Mouse (Mus musculus) hindbrain, embryonic 12.5 days (tissue): ENCODE measurements around the gene Siglec1. TPM values are rescaled to one million over a fixed set of nuclear protein-coding genes. Genes with fewer than 3 reads are reported as not detected.

Source experiments
- ATAC-seq: fragments of 200-750 bp; cut with Nextera tagmentation; 2 replicates; pipeline ENCODE4 v1.8.0; 2017; ENCODE audit warnings: moderate TSS enrichment; ENCODE audit not compliant: low FRiP score
- H3K27ac ChIP-seq: fragments of 300-500 bp; sonication (generic); 2 replicates; pipeline ENCODE4 v1.5.1; 2016; ENCODE audit warnings: mild to moderate bottlenecking
- H3K27me3 ChIP-seq: fragments of 300-500 bp; sonication (generic); 2 replicates; pipeline ENCODE4 v1.6.1; 2016; ENCODE audit warnings: mild to moderate bottlenecking
- H3K36me3 ChIP-seq: fragments of 300-500 bp; sonication (generic); 2 replicates; pipeline ENCODE4 v1.6.1; 2016; ENCODE audit warnings: mild to moderate bottlenecking
- H3K4me1 ChIP-seq: fragments of 300-500 bp; sonication (generic); 2 replicates; pipeline ENCODE4 v1.6.1; 2016
- H3K4me2 ChIP-seq: fragments of 300-500 bp; sonication (generic); replicated peaks from 2 replicates; pipeline ENCODE4 v1.6.1; 2016; ENCODE audit warnings: mild to moderate bottlenecking
- H3K4me3 ChIP-seq: fragments of 300-500 bp; sonication (generic); 2 replicates; pipeline ENCODE4 v1.5.1; 2016; ENCODE audit warnings: mild to moderate bottlenecking
- H3K9ac ChIP-seq: fragments of 300-500 bp; sonication (generic); 2 replicates; pipeline ENCODE4 v1.6.1; 2016; ENCODE audit warnings: mild to moderate bottlenecking, moderate library complexity
- H3K9me3 ChIP-seq: fragments of 300-500 bp; sonication (generic); replicated peaks from 2 replicates; pipeline ENCODE4 v1.6.1; 2016; ENCODE audit warnings: mild to moderate bottlenecking
- WGBS: fragments of 180-500 bp; shearing (Covaris S2); methylation state at CpG from one replicate; pipeline ENCODE4 v1.1.7; 2016; 5-methylcytosine and 5-hydroxymethylcytosine counted together
- microRNA-seq: library from miRNA; unstranded; fragments of <30 nt; microRNA quantifications from one replicate; pipeline ENCODE4, GENCODE M21; 2017
- polyA plus RNA-seq: library from polyadenylated mRNA; unstranded; fragments of >200 nt; fragmentation: Nextera tagmentation; extraction: Ambion mirVana; gene quantifications from 2 replicates; pipeline ENCODE4 v1.2.1, GENCODE M21; 2016

The Siglec1 gene
- polyA plus RNA-seq, 1 experiment from 2014 or later: 0.08 TPM

GRCm38 (mm10) chr2:131026941-131027340, 59.6 kb downstream of the Siglec1 start:
- no peak for ATAC-seq
- no peak overlapping the region for H3K27ac ChIP-seq
- 83% methylated on average over 3 of the region's 3 CpGs for WGBS
- no peak overlapping the region for H3K4me3 ChIP-seq
- no peaks in the 10 kb centered on the region for H3K9me3 ChIP-seq
- no peak overlapping the region for H3K4me2 ChIP-seq
- H3K27me3 ChIP-seq: no peaks in the 10 kb centered on the region
- H3K36me3 ChIP-seq: peaks cover 53% of the 10 kb centered on the region
- H3K4me1 ChIP-seq: no peaks in the 10 kb centered on the region
- H3K9ac ChIP-seq: no peak overlapping the region

- Histone ChIP-seq H3K27ac (no peak overlapping the region), H3K27me3 (no peaks in the 10 kb centered on the region), H3K4me2 (no peak overlapping the region), H3K9me3 (no peaks in the 10 kb centered on the region), H3K4me3 (no peak overlapping the region), H3K36me3 (peaks cover 59% of the 10 kb centered on the region), H3K4me1 (no peaks in the 10 kb centered on the region), H3K9ac (no peak overlapping the region)
- 95% methylated on average over 2 of the region's 2 CpGs for WGBS
- ATAC-seq: no peak
Observed at GRCm38 (mm10) chr2:131025230-131025629, 61.3 kb downstream of the Siglec1 start.

Small RNAs within 50 kb of the gene (microRNA-seq; reads per million reads assigned to microRNA genes)
- gene Mir6973b: not detected

Other genes with a start within 250 kb of the Siglec1 start
- 98.2 and 105 TPM in 2 replicates for gene 4930402H24Rik, start 180.4 kb downstream of the Siglec1 start, polyA plus RNA-seq
- gene Atrn, start 180.3 kb downstream of the Siglec1 start, polyA plus RNA-seq: 14.1 and 16.4 TPM in 2 replicates
- gene Gfra4, start 43.7 kb downstream of the Siglec1 start, polyA plus RNA-seq: 10.8 and 14.9 TPM in 2 replicates
- 2.3 and 4.3 TPM in 2 replicates for gene Adam33, start 23.0 kb downstream of the Siglec1 start, polyA plus RNA-seq
- gene Hspa12b, start 40.5 kb upstream of the Siglec1 start, polyA plus RNA-seq: 8.6 and 8.9 TPM in 2 replicates
- gene Gm11037, start 46.7 kb upstream of the Siglec1 start, polyA plus RNA-seq: not detected in 2 replicates
- 87.4 and 89.7 TPM in 2 replicates for gene 1700037H04Rik, start 73.3 kb upstream of the Siglec1 start, polyA plus RNA-seq
- gene Cenpb, start 93.3 kb upstream of the Siglec1 start, polyA plus RNA-seq: 18.3 and 18.5 TPM in 2 replicates
- 69.8 and 85.7 TPM in 2 replicates for gene Cdc25b, start 100.2 kb upstream of the Siglec1 start, polyA plus RNA-seq
- 8.9 and 9.2 TPM in 2 replicates for gene Spef1, start 100.5 kb upstream of the Siglec1 start, polyA plus RNA-seq
- gene Ap5s1, start 120.3 kb upstream of the Siglec1 start, polyA plus RNA-seq: 28.4 and 29.1 TPM in 2 replicates
- gene Mavs, start 147.3 kb upstream of the Siglec1 start, polyA plus RNA-seq: 10.6 and 11.6 TPM in 2 replicates
- 57.4 and 62.2 TPM in 2 replicates for gene Pank2, start 175.7 kb upstream of the Siglec1 start, polyA plus RNA-seq